Mouse (Mus musculus) CH12.LX (cell line): Measurements from ENCODE around the gene Trappc2l.
A peak's percentile ranks its signal among the peaks of the same experiment; 100 is the strongest.

Source experiments
- CHD2 ChIP-seq: IDR thresholded peaks from 2 replicates; pipeline ENCODE4 v1.6.1; 2011; ENCODE audit warnings: low read length, improper control_type of control experiment
- CTCF ChIP-seq, 2 experiments: IDR thresholded peaks in 1 of 2; conservative IDR thresholded peaks in 1 of 2; 2 replicates each; pipeline ENCODE4 v1.5.1; 2011 to 2012; ENCODE audit warnings: low read depth in 2 of 2, low read length in 2 of 2, improper control_type of control experiment in 1 of 2, inconsistent platforms in 1 of 2, mild to moderate bottlenecking in 1 of 2, moderate library complexity in 1 of 2
- NELFE ChIP-seq: IDR thresholded peaks from 2 replicates; pipeline ENCODE4 v1.6.1; 2011; ENCODE audit warnings: low read depth, low read length, improper control_type of control experiment

DNA sequence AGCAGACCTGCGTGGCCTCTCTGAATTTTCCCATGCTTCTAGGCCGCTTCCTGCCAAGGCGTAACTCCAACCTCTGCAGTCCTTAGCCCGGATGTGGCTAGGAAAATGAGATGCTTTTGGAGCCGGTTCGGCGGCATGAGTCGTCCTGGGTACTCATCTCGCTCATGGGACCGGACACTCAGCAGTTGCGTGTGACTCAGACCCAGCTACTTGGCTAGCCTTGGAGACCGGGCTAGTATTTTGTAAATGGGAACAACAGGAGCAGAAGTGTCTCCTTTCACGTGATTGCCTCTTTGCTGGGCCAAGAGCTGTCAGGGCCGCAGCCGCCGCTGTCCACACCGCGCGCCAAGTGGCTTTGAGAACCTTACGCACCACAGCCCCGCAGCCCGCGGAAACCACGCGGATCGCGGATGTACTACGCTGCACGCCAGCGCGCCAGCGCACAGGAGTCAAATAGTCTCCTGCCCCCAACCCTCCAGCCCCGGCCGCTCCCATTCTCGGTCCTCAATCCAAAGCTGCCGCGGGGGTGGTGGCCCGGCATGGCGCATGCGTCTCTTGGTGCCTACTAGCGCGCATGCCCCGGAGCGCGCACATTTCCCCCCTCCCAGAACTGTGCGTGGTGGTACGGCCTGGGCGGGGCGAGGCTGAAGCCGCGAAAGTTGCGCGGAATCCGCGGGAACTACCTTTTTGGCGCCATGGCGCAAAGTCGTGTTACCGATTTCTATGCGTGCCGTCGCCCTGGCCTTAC, 43.9 kb upstream of the Trappc2l start, which contains the start of gene Cdt1:
- peak; percentile 62 for TF ChIP-seq CHD2
- peak; percentile 87 for TF ChIP-seq NELFE
- TF ChIP-seq CTCF (conservative IDR thresholded peaks at IDR 0.05 in 1 of 2, IDR thresholded peaks at IDR 0.05 in 1 of 2; ENCODE audit: low read depth in 2 of 2, low read length in 2 of 2): no peak
